Mouse (Mus musculus): ENCODE results near the gene Mto1. TPM values are rescaled to one million over a fixed set of nuclear protein-coding genes. Genes with fewer than 3 reads are reported as not detected.

The Mto1 gene
- polyA plus RNA-seq, 1 experiment from 2014 or later: 27.0 TPM

- Histone ChIP-seq H3K4me2 (ENCODE audit: low read depth, low read length) (no peak overlapping the region), H3K9ac (ENCODE audit: low read depth, low read length) (no peak overlapping the region)
- 76% methylated on average over 5 of the region's 5 CpGs for WGBS
Measured at GRCm38 (mm10) chr9:78439426-78439825, 8.6 kb upstream of the Mto1 start.

GRCm38 (mm10) chr9:78442237-78442578, 5.8 kb upstream of the Mto1 start:
- WGBS: 5% methylated on average over 9 of the region's 9 CpGs
- H3K27ac ChIP-seq (ENCODE audit: low read length): no peak overlapping the region
- peak overlapping the region; percentile 98 for H3K4me2 ChIP-seq (ENCODE audit: low read depth, low read length)
- ATAC-seq: peak; percentile 48
- H3K9me3 ChIP-seq (ENCODE audit: control insufficient read depth, low read length): no peaks in the 10 kb centered on the region
- H3K27me3 ChIP-seq (replicated peaks; ENCODE audit: control insufficient read depth, insufficient read depth, low read length): peaks cover 20% of the 10 kb centered on the region
- H3K36me3 ChIP-seq (ENCODE audit: control insufficient read depth, insufficient read depth, low read length): no peaks in the 10 kb centered on the region
- no peaks in the 10 kb centered on the region for H3K4me1 ChIP-seq (ENCODE audit: control insufficient read depth, insufficient read depth, low read length)
- peak overlapping the region; percentile 75 for H3K9ac ChIP-seq (ENCODE audit: low read depth, low read length)
- H3K4me3 ChIP-seq (ENCODE audit: low read length): peak overlapping the region; percentile 64

More at GRCm38 (mm10) chr9:78439426-78439825, 8.6 kb upstream of the Mto1 start:
- H3K27ac ChIP-seq (ENCODE audit: low read length): no peak overlapping the region
- no peaks in the 10 kb centered on the region for H3K36me3 ChIP-seq (ENCODE audit: control insufficient read depth, insufficient read depth, low read length)
- H3K27me3 ChIP-seq (replicated peaks; ENCODE audit: control insufficient read depth, insufficient read depth, low read length): peaks cover 15% of the 10 kb centered on the region
- ATAC-seq: no peak
- H3K4me1 ChIP-seq (ENCODE audit: control insufficient read depth, insufficient read depth, low read length): no peaks in the 10 kb centered on the region
- H3K9me3 ChIP-seq (ENCODE audit: control insufficient read depth, low read length): no peaks in the 10 kb centered on the region
- no peak overlapping the region for H3K4me3 ChIP-seq (ENCODE audit: low read length)

- Histone ChIP-seq H3K9ac (ENCODE audit: low read depth, low read length) (peak within 1 kb of the TSS; percentile 75), H3K27ac (ENCODE audit: low read length) (no peak within 1 kb of the TSS), H3K4me2 (ENCODE audit: low read depth, low read length) (peak within 1 kb of the TSS; percentile 98), H3K27me3 (replicated peaks; ENCODE audit: control insufficient read depth, insufficient read depth, low read length) (peaks cover 20% of the 10 kb centered on the region), H3K9me3 (ENCODE audit: control insufficient read depth, low read length) (no peaks in the 10 kb centered on the region), H3K4me3 (ENCODE audit: low read length) (peak within 1 kb of the TSS; percentile 64), H3K4me1 (ENCODE audit: control insufficient read depth, insufficient read depth, low read length) (no peaks in the 10 kb centered on the region), H3K36me3 (ENCODE audit: control insufficient read depth, insufficient read depth, low read length) (no peaks in the 10 kb centered on the region)
- ATAC-seq: peak; percentile 79
- WGBS: under 1% methylated on average over 81 of the region's 81 CpGs
Measured at GRCm38 (mm10) chr9:78442579-78443392, 5.2 kb upstream of the Mto1 start, which contains the start of gene Cgas. TSS of gene Cgas (minus strand) at chr9:78443237.

GRCm38 (mm10) chr9:78447606-78447972, 419 bp upstream of the Mto1 start:
- WGBS: 30% methylated on average over 9 of the region's 9 CpGs
- peak overlapping the region; percentile 96 for H3K9ac ChIP-seq (ENCODE audit: low read depth, low read length)
- peak; percentile 22 for ATAC-seq
- no peaks in the 10 kb centered on the region for H3K9me3 ChIP-seq (ENCODE audit: control insufficient read depth, low read length)
- no peak overlapping the region for H3K27ac ChIP-seq (ENCODE audit: low read length)
- peaks cover 13% of the 10 kb centered on the region for H3K27me3 ChIP-seq (replicated peaks; ENCODE audit: control insufficient read depth, insufficient read depth, low read length)
- peak overlapping the region; percentile 98 for H3K4me3 ChIP-seq (ENCODE audit: low read length)
- peaks cover 6% of the 10 kb centered on the region for H3K4me1 ChIP-seq (ENCODE audit: control insufficient read depth, insufficient read depth, low read length)
- H3K36me3 ChIP-seq (ENCODE audit: control insufficient read depth, insufficient read depth, low read length): 0 out of 2 replicates have a peak, but pooled peaks cover 3% of the 10 kb centered on the region
- peak overlapping the region; percentile 64 for H3K4me2 ChIP-seq (ENCODE audit: low read depth, low read length)

- H3K9me3 ChIP-seq (ENCODE audit: control insufficient read depth, low read length): no peaks in the 10 kb centered on the region
- ATAC-seq: no peak
- H3K27me3 ChIP-seq (replicated peaks; ENCODE audit: control insufficient read depth, insufficient read depth, low read length): 0 out of 2 replicates have a peak, but pooled peaks cover 3% of the 10 kb centered on the region
- H3K9ac ChIP-seq (ENCODE audit: low read depth, low read length): no peak overlapping the region
- no peak overlapping the region for H3K4me2 ChIP-seq (ENCODE audit: low read depth, low read length)
- 0 out of 2 replicates have a peak, but pooled peaks cover 3% of the 10 kb centered on the region for H3K36me3 ChIP-seq (ENCODE audit: control insufficient read depth, insufficient read depth, low read length)
- WGBS: 72% methylated on average over 5 of the region's 5 CpGs
- H3K4me1 ChIP-seq (ENCODE audit: control insufficient read depth, insufficient read depth, low read length): peaks cover 6% of the 10 kb centered on the region
- H3K27ac ChIP-seq (ENCODE audit: low read length): no peak overlapping the region
- no peak overlapping the region for H3K4me3 ChIP-seq (ENCODE audit: low read length)
Measured at GRCm38 (mm10) chr9:78450404-78450803, 2.4 kb downstream of the Mto1 start.

GRCm38 (mm10) chr9:78451382-78451781, 3.4 kb downstream of the Mto1 start:
- Histone ChIP-seq H3K4me2 (ENCODE audit: low read depth, low read length) (no peak overlapping the region), H3K36me3 (ENCODE audit: control insufficient read depth, insufficient read depth, low read length) (0 out of 2 replicates have a peak, but pooled peaks cover 3% of the 10 kb centered on the region)
- whole genome bisulfite sequencing: 87% methylated on average over 4 of the region's 4 CpGs

GRCm38 (mm10) chr9:78457026-78457425, 9.0 kb downstream of the Mto1 start:
- no peak overlapping the region for H3K4me3 ChIP-seq (ENCODE audit: low read length)
- H3K27me3 ChIP-seq (replicated peaks; ENCODE audit: control insufficient read depth, insufficient read depth, low read length): no peaks in the 10 kb centered on the region
- no peaks in the 10 kb centered on the region for H3K4me1 ChIP-seq (ENCODE audit: control insufficient read depth, insufficient read depth, low read length)
- H3K4me2 ChIP-seq (ENCODE audit: low read depth, low read length): no peak overlapping the region
- no peak overlapping the region for H3K9ac ChIP-seq (ENCODE audit: low read depth, low read length)
- peaks cover 17% of the 10 kb centered on the region for H3K36me3 ChIP-seq (ENCODE audit: control insufficient read depth, insufficient read depth, low read length)
- H3K9me3 ChIP-seq (ENCODE audit: control insufficient read depth, low read length): no peaks in the 10 kb centered on the region
- H3K27ac ChIP-seq (ENCODE audit: low read length): no peak overlapping the region
- WGBS: 89% methylated on average over 8 of the region's 8 CpGs
- no peak for ATAC-seq

More at GRCm38 (mm10) chr9:78451382-78451781, 3.4 kb downstream of the Mto1 start:
- Histone ChIP-seq H3K27me3 (replicated peaks; ENCODE audit: control insufficient read depth, insufficient read depth, low read length) (no peaks in the 10 kb centered on the region), H3K9me3 (ENCODE audit: control insufficient read depth, low read length) (no peaks in the 10 kb centered on the region), H3K9ac (ENCODE audit: low read depth, low read length) (no peak overlapping the region), H3K4me1 (ENCODE audit: control insufficient read depth, insufficient read depth, low read length) (peaks cover 6% of the 10 kb centered on the region), H3K27ac (ENCODE audit: low read length) (no peak overlapping the region), H3K4me3 (ENCODE audit: low read length) (no peak overlapping the region)
- ATAC-seq: no peak

GRCm38 (mm10) chr9:78463337-78463736, 15.3 kb downstream of the Mto1 start:
- Histone ChIP-seq H3K4me3 (ENCODE audit: low read length) (no peak overlapping the region), H3K27ac (ENCODE audit: low read length) (no peak overlapping the region), H3K9me3 (ENCODE audit: control insufficient read depth, low read length) (no peaks in the 10 kb centered on the region), H3K9ac (ENCODE audit: low read depth, low read length) (no peak overlapping the region), H3K4me2 (ENCODE audit: low read depth, low read length) (no peak overlapping the region), H3K27me3 (replicated peaks; ENCODE audit: control insufficient read depth, insufficient read depth, low read length) (no peaks in the 10 kb centered on the region), H3K36me3 (ENCODE audit: control insufficient read depth, insufficient read depth, low read length) (peaks cover 22% of the 10 kb centered on the region), H3K4me1 (ENCODE audit: control insufficient read depth, insufficient read depth, low read length) (no peaks in the 10 kb centered on the region)
- WGBS: 87% methylated on average over 4 of the region's 4 CpGs
- no peak for ATAC-seq

- no peak overlapping the region for H3K4me3 ChIP-seq (ENCODE audit: low read length)
- 87% methylated on average over 3 of the region's 3 CpGs for WGBS
- H3K27ac ChIP-seq (ENCODE audit: low read length): no peak overlapping the region
- H3K4me1 ChIP-seq (ENCODE audit: control insufficient read depth, insufficient read depth, low read length): no peaks in the 10 kb centered on the region
- no peak overlapping the region for H3K9ac ChIP-seq (ENCODE audit: low read depth, low read length)
- no peaks in the 10 kb centered on the region for H3K27me3 ChIP-seq (replicated peaks; ENCODE audit: control insufficient read depth, insufficient read depth, low read length)
- H3K36me3 ChIP-seq (ENCODE audit: control insufficient read depth, insufficient read depth, low read length): peaks cover 20% of the 10 kb centered on the region
- no peaks in the 10 kb centered on the region for H3K9me3 ChIP-seq (ENCODE audit: control insufficient read depth, low read length)
- H3K4me2 ChIP-seq (ENCODE audit: low read depth, low read length): no peak overlapping the region
- peak; percentile 65 for ATAC-seq
Measured at GRCm38 (mm10) chr9:78465725-78466124, 17.7 kb downstream of the Mto1 start.

All from intestine, embryonic 16.5 days (tissue).